Mouse (Mus musculus): ENCODE results near the gene Trmt44.

GRCm38 (mm10) chr5:35592824-35593223 lies 18.0 kb upstream of the Trmt44 start:
- no peak for TF ChIP-seq CTCF (IDR thresholded peaks at IDR 0.05; ENCODE audit: control insufficient read depth, insufficient read depth, insufficient replicate concordance, low read depth, low read length)
- no peak for TF ChIP-seq POLR2A (IDR thresholded peaks at IDR 0.05; ENCODE audit: control insufficient read depth, low read depth, low read length)
